Mouse (Mus musculus): ENCODE results near the gene Eef1akmt3.

DNA sequence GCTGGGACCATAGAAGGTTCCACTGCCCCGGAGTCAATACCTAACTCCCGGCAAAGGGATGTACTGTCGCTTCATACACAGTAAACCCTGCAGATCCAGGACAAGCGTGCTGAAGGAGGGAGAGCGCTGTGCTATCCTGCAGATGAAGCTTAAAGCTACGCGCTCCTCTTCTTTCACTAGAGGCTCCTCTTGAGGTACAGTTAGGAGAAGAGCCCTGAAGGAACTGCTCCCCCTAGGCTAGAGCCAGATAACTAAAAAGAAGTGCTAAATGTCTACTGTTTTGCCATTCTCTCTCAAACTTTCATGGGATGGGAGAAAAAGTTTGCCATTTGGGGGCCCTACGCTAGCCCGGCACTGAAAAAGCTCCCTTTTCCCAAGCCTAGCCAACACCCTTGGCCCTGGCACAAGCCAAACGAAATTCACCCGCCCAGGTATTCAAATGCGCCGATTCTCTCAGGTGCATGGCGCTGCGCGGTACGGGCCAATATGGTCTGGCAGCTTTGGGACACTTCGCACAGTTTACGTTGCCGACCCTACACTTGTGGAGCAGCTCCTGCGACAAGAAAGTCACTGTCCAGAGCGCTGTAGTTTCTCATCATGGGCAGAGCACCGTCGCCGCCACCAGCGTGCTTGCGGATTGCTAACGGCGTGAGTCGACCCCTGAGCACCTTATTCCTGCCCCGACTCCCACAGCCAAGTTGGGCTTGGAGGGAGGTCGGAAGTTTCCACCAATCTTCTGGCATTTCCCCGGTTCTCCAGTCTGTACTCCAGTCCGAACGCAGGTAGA, 7.5 kb upstream of the Eef1akmt3 start:
- no peak for TF ChIP-seq CTCF (IDR thresholded peaks at IDR 0.05)
- no peak for TF ChIP-seq EP300 (IDR thresholded peaks at IDR 0.05)
